Mouse (Mus musculus) T-helper 1 cell (primary cell): ENCODE measurements around the gene Hsd3b4.
"Not testable (repeated sequence)": the region's sequence is repeated elsewhere in the genome, so short reads cannot be mapped to it uniquely, and the experiment has no call there.

ENCODE experiments used
- in situ Hi-C: fragments of 300-600 bp; cut with MboI, MseI; formaldehyde crosslinking; loops from one replicate; pipeline ENCODE4 v1.15.1; 2025; ENCODE audit warnings: high pct_unique_total_duplicates

Hsd3b4 gene

GRCm38 (mm10) chr3:98510414-98510813 lies at the start of gene Hsd3b4:
Gene Hsd3b4 (minus strand): TSS chr3:98510514.
- in situ Hi-C loops: not testable (repeated sequence)

GRCm38 (mm10) chr3:98550832-98551231 lies 40.5 kb upstream of the Hsd3b4 start:
- in situ Hi-C loops: not testable (repeated sequence)

- in situ Hi-C loops: not testable (repeated sequence)
Observed at GRCm38 (mm10) chr3:98550215-98550614, 39.9 kb upstream of the Hsd3b4 start.

GRCm38 (mm10) chr3:98548495-98548894 lies 38.2 kb upstream of the Hsd3b4 start:
- in situ Hi-C loops: loop anchor here (5.0 kb wide), 1 partner anchor 64 kb away; no protein-coding TSS in a partner anchor

- in situ Hi-C loops: loop anchor here (5.0 kb wide), 1 partner anchor 65 kb away; no protein-coding TSS in a partner anchor
Observed at GRCm38 (mm10) chr3:98547641-98548040, 37.3 kb upstream of the Hsd3b4 start.

GRCm38 (mm10) chr3:98524978-98525377 lies 14.7 kb upstream of the Hsd3b4 start:
- in situ Hi-C loops: loop anchor here (5.0 kb wide), 2 partner anchors 52 to 58 kb away; no protein-coding TSS in a partner anchor

GRCm38 (mm10) chr3:98524552-98524951 lies 14.2 kb upstream of the Hsd3b4 start:
- in situ Hi-C loops: loop anchor here (5.0 kb wide), 2 partner anchors 53 to 57 kb away; no protein-coding TSS in a partner anchor

- in situ Hi-C loops: loop anchor here (5.0 kb wide), 2 partner anchors 55 kb away; no protein-coding TSS in a partner anchor
Observed at GRCm38 (mm10) chr3:98522779-98523178, 12.5 kb upstream of the Hsd3b4 start.

- in situ Hi-C loops: not testable (repeated sequence)
Observed at GRCm38 (mm10) chr3:98507229-98507628, 3.1 kb downstream of the Hsd3b4 start.

GRCm38 (mm10) chr3:98497401-98497800 lies 12.9 kb downstream of the Hsd3b4 start:
- in situ Hi-C loops: not testable (repeated sequence)

GRCm38 (mm10) chr3:98496762-98497161 lies 13.6 kb downstream of the Hsd3b4 start:
- in situ Hi-C loops: not testable (repeated sequence)

GRCm38 (mm10) chr3:98495055-98495454 lies 15.3 kb downstream of the Hsd3b4 start:
- in situ Hi-C loops: not testable (repeated sequence)

- in situ Hi-C loops: not testable (repeated sequence)
Observed at GRCm38 (mm10) chr3:98494184-98494583, 16.1 kb downstream of the Hsd3b4 start.

- in situ Hi-C loops: not testable (repeated sequence)
Observed at GRCm38 (mm10) chr3:98471499-98471898, 38.8 kb downstream of the Hsd3b4 start.

GRCm38 (mm10) chr3:98471057-98471456 lies 39.3 kb downstream of the Hsd3b4 start:
- in situ Hi-C loops: not testable (repeated sequence)

- in situ Hi-C loops: loop anchor here (5.0 kb wide), 2 partner anchors 53 to 108 kb away; no protein-coding TSS in a partner anchor
Observed at GRCm38 (mm10) chr3:98469323-98469722, 41.0 kb downstream of the Hsd3b4 start.

GRCm38 (mm10) chr3:98457026-98457425 lies 53.3 kb downstream of the Hsd3b4 start, which contains the start of gene Gm4450:
Gene Gm4450 (minus strand): TSS chr3:98457126.
- in situ Hi-C loops: not testable (repeated sequence)

- in situ Hi-C loops: not testable (repeated sequence)
Observed at GRCm38 (mm10) chr3:98453786-98454185, 56.5 kb downstream of the Hsd3b4 start.
